Mouse (Mus musculus) stomach, postnatal 0 days (tissue): ENCODE data around the gene Ppox.

Source experiments
- CTCF ChIP-seq: IDR thresholded peaks from 2 replicates; pipeline ENCODE4 v1.5.1; 2016; ENCODE audit warnings: antibody characterized with exemption, low read depth, mild to moderate bottlenecking, moderate library complexity
- EP300 ChIP-seq: optimal IDR thresholded peaks from 2 replicates; pipeline ENCODE3; 2016; ENCODE audit warnings: antibody characterized with exemption

GRCm38 (mm10) chr1:171274171-171274570, 6.8 kb downstream of the Ppox start:
- no peak for TF ChIP-seq CTCF
- no peak for TF ChIP-seq EP300
